Mouse (Mus musculus) stomach, postnatal 0 days (tissue): ENCODE measurements around the gene Nkx1-1. TPM values are rescaled to one million over a fixed set of nuclear protein-coding genes. Genes with fewer than 3 reads are reported as not detected.

Source experiments
- ATAC-seq: fragments of 200-750 bp; cut with Nextera tagmentation; 2 replicates; pipeline ENCODE4 v1.8.0; 2017; ENCODE audit not compliant: low FRiP score, low TSS enrichment
- DNase-seq: peaks from one replicate; pipeline ENCODE4 v3.0.0-alpha.2; 2016; ENCODE audit warnings: low spot score
- H3K27ac ChIP-seq: fragments of 300-500 bp; sonication (generic); replicated peaks from 2 replicates; pipeline ENCODE4 v1.5.1; 2014; ENCODE audit warnings: mild to moderate bottlenecking, control low read depth
- H3K27me3 ChIP-seq: fragments of 300-500 bp; sonication (generic); 2 replicates; pipeline ENCODE4 v1.6.1; 2014; ENCODE audit warnings: low read length; ENCODE audit not compliant: control insufficient read depth, insufficient read depth
- H3K36me3 ChIP-seq: fragments of 300-500 bp; sonication (generic); 2 replicates; pipeline ENCODE4 v1.6.1; 2014; ENCODE audit warnings: low read length, mixed read lengths; ENCODE audit not compliant: control insufficient read depth, insufficient read depth
- H3K4me1 ChIP-seq: fragments of 300-500 bp; sonication (generic); replicated peaks from 2 replicates; pipeline ENCODE4 v1.6.1; 2014; ENCODE audit warnings: antibody characterized with exemption; ENCODE audit not compliant: control insufficient read depth, insufficient read depth
- H3K4me2 ChIP-seq: fragments of 300-500 bp; sonication (generic); replicated peaks from 2 replicates; pipeline ENCODE4 v1.6.1; 2014; ENCODE audit warnings: low read depth, mild to moderate bottlenecking, control low read depth, moderate library complexity
- H3K4me3 ChIP-seq: fragments of 300-500 bp; sonication (generic); 2 replicates; pipeline ENCODE4 v1.5.1; 2014; ENCODE audit warnings: low read depth, low read length, control low read depth
- H3K9ac ChIP-seq: fragments of 300-500 bp; sonication (generic); 2 replicates; pipeline ENCODE4 v1.6.1; 2014; ENCODE audit warnings: mild to moderate bottlenecking, low read length, control low read depth, mixed read lengths
- H3K9me3 ChIP-seq: fragments of 300-500 bp; sonication (generic); 2 replicates; pipeline ENCODE4 v1.6.1; 2016; ENCODE audit warnings: low read length; ENCODE audit not compliant: control insufficient read depth
- CTCF ChIP-seq: IDR thresholded peaks from 2 replicates; pipeline ENCODE4 v1.5.1; 2016; ENCODE audit warnings: antibody characterized with exemption, low read depth, mild to moderate bottlenecking, moderate library complexity
- EP300 ChIP-seq: optimal IDR thresholded peaks from 2 replicates; pipeline ENCODE3; 2016; ENCODE audit warnings: antibody characterized with exemption
- WGBS: fragments of 180-500 bp; shearing (Covaris S2); extraction: QIAGEN DNeasy Blood & Tissue Kit; methylation state at CpG from one replicate; pipeline ENCODE4 v1.1.7; 2014; 5-methylcytosine and 5-hydroxymethylcytosine counted together
- polyA plus RNA-seq: library from polyadenylated mRNA; unstranded; fragments of >200 nt; fragmentation: Nextera tagmentation; extraction: Ambion mirVana; gene quantifications from 2 replicates; pipeline ENCODE4 v1.2.1, GENCODE M21; 2015

Nkx1-1 gene
- polyA plus RNA-seq, 1 experiment from 2014 or later = not detected

DNA sequence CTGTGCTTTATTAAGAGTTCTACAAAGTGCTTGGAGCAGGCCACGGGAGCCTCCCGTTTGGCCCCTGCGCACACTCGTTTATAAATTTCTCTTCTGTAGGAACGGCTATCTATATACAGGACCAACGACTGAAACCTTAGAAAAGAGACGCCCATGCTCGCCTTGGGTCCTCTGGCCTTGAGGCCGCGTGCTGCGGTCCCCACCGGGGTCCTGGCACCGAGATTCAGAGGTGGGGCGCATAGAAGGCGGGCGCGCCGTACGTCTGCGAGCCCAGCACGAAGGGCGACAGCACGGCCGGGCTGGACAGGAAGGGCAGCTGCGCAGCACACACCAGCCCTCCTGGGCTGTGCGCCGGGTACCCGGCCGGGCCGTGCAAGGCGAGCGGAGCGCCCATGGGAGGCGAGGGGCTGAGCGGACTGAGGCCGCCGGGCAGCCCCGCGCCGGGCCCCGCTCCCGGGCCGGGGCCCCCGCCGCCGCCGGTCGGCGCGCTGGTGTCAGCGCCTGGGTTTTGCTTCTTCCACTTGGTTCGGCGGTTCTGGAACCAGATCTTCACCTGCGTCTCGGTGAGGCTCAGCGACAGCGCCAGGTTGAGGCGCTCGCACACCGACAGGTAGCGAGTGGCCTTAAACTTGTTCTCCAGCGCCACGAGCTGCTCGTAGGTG lies 3.1 kb downstream of the Nkx1-1 start:
- H3K9ac ChIP-seq = no peak overlapping the region
- H3K9me3 ChIP-seq = no peaks in the 10 kb centered on the region
- no peak overlapping the region for H3K27ac ChIP-seq
- H3K4me3 ChIP-seq = peak overlapping the region; percentile 22
- 1% methylated on average over 64 of the region's 64 CpGs for WGBS
- ATAC-seq (no peak), DNase-seq (no peak)
- H3K36me3 ChIP-seq = no peaks in the 10 kb centered on the region
- TF ChIP-seq CTCF = no peak
- TF ChIP-seq EP300 = no peak
- H3K27me3 ChIP-seq = peaks cover 46% of the 10 kb centered on the region
- H3K4me1 ChIP-seq = no peaks in the 10 kb centered on the region
- H3K4me2 ChIP-seq = peak overlapping the region; percentile 41

DNA sequence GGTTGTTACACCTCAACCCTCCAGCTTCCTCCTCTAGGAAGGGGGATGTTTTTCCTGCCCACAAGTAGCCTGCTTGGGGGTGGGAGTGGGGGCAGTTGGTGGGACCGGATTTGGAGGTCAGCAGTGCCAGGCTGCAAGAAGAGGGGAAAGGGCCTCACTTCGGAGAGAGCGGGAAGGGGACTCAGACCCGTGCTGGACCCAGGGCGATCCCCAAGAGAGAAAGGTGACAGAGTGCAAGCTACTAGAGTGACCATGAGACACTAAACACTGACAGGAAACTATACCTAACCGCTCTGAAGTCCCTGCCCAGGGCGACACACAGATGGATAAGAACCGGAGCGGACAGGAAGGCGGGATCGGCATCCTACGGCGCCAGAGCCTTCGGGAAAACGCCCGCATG lies 3.7 kb downstream of the Nkx1-1 start:
- Histone ChIP-seq H3K27me3 (peaks cover 42% of the 10 kb centered on the region), H3K27ac (no peak overlapping the region), H3K4me2 (no peak overlapping the region), H3K4me3 (no peak overlapping the region), H3K9ac (no peak overlapping the region), H3K9me3 (no peaks in the 10 kb centered on the region), H3K36me3 (no peaks in the 10 kb centered on the region), H3K4me1 (no peaks in the 10 kb centered on the region)
- no peak for ATAC-seq
- DNase-seq = no peak
- no peak for TF ChIP-seq CTCF
- no peak for TF ChIP-seq EP300
- WGBS = 3% methylated on average over 16 of the region's 16 CpGs

DNA sequence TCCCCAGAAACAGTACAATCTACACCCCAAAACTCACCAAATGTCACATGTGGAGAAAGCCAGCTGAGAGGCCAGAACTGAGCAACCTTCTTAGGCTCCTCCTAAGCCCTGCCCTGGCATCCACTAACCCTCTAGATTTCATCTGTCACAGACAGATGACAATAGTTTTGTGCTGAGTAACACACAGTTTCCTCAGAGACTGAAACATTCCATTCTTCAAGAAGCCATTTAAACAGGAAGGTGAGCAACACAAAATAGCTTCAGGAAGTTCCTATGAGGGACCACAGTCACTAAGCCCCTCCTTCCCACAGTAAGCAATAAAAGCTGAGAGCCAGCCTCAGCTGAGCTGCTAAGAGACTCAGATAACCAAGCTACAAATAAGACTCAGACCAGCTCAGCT lies 6.3 kb downstream of the Nkx1-1 start:
- DNase-seq (no peak), ATAC-seq (no peak)

DNA sequence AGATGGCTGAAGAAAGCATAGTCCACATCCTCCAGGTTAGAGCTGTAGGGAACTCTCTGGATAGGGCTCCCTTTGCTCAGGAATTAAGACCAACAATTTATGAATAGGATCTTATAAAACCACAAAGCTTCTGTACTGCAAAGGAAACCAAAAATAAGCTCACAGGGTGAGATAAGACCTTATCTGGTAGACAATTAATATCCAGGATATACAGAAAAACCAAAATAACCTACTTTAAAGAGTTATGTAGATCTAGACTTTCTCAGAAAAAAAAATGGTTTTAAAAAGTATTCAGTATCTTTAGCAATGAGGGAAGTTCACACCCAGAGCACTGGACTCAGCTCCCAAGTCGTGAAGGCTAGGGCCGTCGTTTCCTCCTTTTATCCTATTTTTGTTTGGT lies 13.5 kb downstream of the Nkx1-1 start:
- H3K36me3 ChIP-seq = peaks cover 3% of the 10 kb centered on the region; the same call in 1 of the 2 replicates
- H3K4me1 ChIP-seq = no peaks in the 10 kb centered on the region
- no peak overlapping the region for H3K4me2 ChIP-seq
- H3K9ac ChIP-seq = no peak overlapping the region
- TF ChIP-seq EP300 = no peak
- no peaks in the 10 kb centered on the region for H3K9me3 ChIP-seq
- no peaks in the 10 kb centered on the region for H3K27me3 ChIP-seq
- no peak overlapping the region for H3K27ac ChIP-seq
- 58% methylated on average over 3 of the region's 3 CpGs for WGBS
- ATAC-seq = no peak
- no peak overlapping the region for H3K4me3 ChIP-seq
- no peak for DNase-seq

More for the DNA sequence above, 6.3 kb downstream of the Nkx1-1 start:
- peaks cover 18% of the 10 kb centered on the region; the same call in 1 of the 2 replicates for H3K27me3 ChIP-seq
- H3K27ac ChIP-seq = no peak overlapping the region
- H3K36me3 ChIP-seq = no peaks in the 10 kb centered on the region
- no peak overlapping the region for H3K4me2 ChIP-seq
- no peaks in the 10 kb centered on the region for H3K4me1 ChIP-seq
- no peak overlapping the region for H3K4me3 ChIP-seq
- no peaks in the 10 kb centered on the region for H3K9me3 ChIP-seq
- no peak overlapping the region for H3K9ac ChIP-seq
- TF ChIP-seq CTCF (no peak), EP300 (no peak)

DNA sequence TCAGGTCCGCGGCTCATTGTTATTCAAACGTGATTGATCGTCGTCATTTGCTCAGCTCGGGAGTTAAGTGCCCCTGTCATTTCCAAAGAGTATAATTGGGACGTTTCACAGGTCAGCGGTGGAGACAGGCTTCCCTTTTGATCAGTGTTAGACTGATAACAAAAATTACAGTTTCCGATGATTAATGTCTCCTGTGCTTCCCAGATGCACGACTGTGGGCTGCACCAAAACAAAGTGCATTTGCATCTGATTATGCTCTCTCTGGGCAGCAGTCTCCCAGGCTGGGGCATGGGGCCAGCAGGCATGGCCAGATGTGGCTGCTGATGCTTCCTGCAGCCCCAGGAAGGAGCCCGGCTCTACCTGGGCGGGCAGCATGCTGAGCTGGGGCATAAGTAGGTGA lies 33.0 kb downstream of the Nkx1-1 start:
- no peak for DNase-seq
- Histone ChIP-seq H3K9me3 (no peaks in the 10 kb centered on the region), H3K4me2 (no peak overlapping the region), H3K27ac (no peak overlapping the region), H3K4me1 (no peaks in the 10 kb centered on the region), H3K4me3 (no peak overlapping the region), H3K9ac (no peak overlapping the region), H3K27me3 (no peaks in the 10 kb centered on the region), H3K36me3 (0 out of 2 replicates have a peak, but pooled peaks cover 4% of the 10 kb centered on the region)
- ATAC-seq = no peak
- TF ChIP-seq CTCF (no peak), EP300 (no peak)
- 58% methylated on average over 12 of the region's 12 CpGs for WGBS

DNA sequence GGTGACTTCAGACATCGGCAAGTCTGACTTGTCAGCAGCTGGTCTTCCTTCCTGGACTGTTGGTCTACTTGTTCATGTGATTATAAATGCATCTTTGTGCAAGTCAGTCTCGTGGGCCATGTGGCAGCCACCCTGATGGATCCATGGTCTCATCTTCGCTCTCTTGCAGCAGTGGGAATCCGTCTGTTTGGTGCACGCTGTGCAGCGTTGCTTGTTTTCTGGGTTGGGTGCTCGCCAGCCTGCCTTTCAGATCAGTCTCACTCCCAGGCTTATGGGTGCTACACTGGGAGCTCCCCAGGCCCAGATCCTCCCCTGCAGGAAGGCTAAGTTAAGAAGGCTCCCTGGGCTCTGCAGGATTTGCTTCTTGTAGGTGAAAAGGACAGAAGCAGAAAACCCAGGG lies 36.9 kb downstream of the Nkx1-1 start:
- Histone ChIP-seq H3K9me3 (no peaks in the 10 kb centered on the region), H3K4me2 (no peak overlapping the region), H3K27me3 (no peaks in the 10 kb centered on the region), H3K36me3 (peaks cover 7% of the 10 kb centered on the region), H3K9ac (no peak overlapping the region), H3K4me1 (no peaks in the 10 kb centered on the region), H3K27ac (no peak overlapping the region), H3K4me3 (no peak overlapping the region)
- TF ChIP-seq EP300 (no peak), CTCF (no peak)
- no peak for DNase-seq
- whole genome bisulfite sequencing = 75% methylated on average over 7 of the region's 7 CpGs
- ATAC-seq = no peak
